Mouse (Mus musculus) liver, embryonic 14.5 days (tissue): Measurements from ENCODE around the gene Selp.

Experiments
- CTCF ChIP-seq: IDR thresholded peaks from 2 replicates; pipeline ENCODE4 v1.5.1; 2016; ENCODE audit warnings: antibody characterized with exemption, low read depth, control low read depth
- EP300 ChIP-seq: IDR thresholded peaks from 2 replicates; pipeline ENCODE4 v1.6.1; 2016; ENCODE audit warnings: antibody characterized with exemption, low read depth

GRCm38 (mm10) chr1:164173145-164173544 is 58.1 kb downstream of the Selp start:
- TF ChIP-seq CTCF: no peak
- no peak for TF ChIP-seq EP300
